Mouse (Mus musculus) liver, postnatal 0 days (tissue): ENCODE measurements around the gene Icmt.

Source experiments
- CTCF ChIP-seq: sonication (generic); IDR thresholded peaks from 2 replicates; pipeline ENCODE4 v1.5.1; 2016; ENCODE audit warnings: antibody characterized with exemption, low read depth
- EP300 ChIP-seq: IDR thresholded peaks from 2 replicates; pipeline ENCODE4 v1.6.1; 2016; ENCODE audit warnings: antibody characterized with exemption, low read depth, mild to moderate bottlenecking

DNA sequence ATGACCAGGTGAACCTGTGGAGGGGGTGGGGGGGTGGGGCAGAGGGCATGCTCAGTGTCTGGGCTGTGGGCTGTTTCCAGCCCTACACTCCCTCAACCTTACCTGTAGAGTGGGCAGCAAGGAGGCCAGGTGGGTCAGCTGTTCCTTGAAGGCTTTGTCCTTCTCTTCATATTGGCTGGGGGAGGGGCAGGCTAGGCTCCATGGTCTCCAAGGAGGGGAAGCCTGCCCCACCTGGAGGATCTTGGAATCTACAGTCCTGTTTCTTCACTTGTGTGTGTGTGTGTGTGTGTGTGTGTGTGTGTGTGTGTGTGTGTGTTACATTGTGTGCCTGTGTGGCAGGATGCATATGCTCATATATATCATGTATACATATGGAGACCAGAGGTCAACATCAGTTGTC is 16.9 kb downstream of the Icmt start:
- TF ChIP-seq EP300, result no peak
- no peak for TF ChIP-seq CTCF
